Mouse (Mus musculus): ENCODE data around the gene Ppp6r2. TPM values are rescaled to one million over a fixed set of nuclear protein-coding genes. Genes with fewer than 3 reads are reported as not detected.

The Ppp6r2 gene
- polyA plus RNA-seq, 1 experiment = 299 TPM

- TF ChIP-seq POLR2A (IDR thresholded peaks at IDR 0.05; ENCODE audit: control insufficient read depth, extremely low read depth, insufficient read depth, low read length, poor library complexity) (peak; percentile 63; the same call in 1 of the 2 replicates), CTCF (IDR thresholded peaks at IDR 0.05; ENCODE audit: borderline replicate concordance, control insufficient read depth, extremely low read depth, insufficient read depth, low read length, poor library complexity) (no peak)
- 1% methylated on average over 25 of the region's 25 CpGs for WGBS
- H3K4me3 ChIP-seq (ENCODE audit: control insufficient read depth, insufficient read depth, low read length) = peak overlapping the region; percentile 71
- H3K4me1 ChIP-seq (replicated peaks; ENCODE audit: control insufficient read depth, insufficient read depth, low read length) = peaks cover 14% of the 10 kb centered on the region
- no peaks in the 10 kb centered on the region for H3K27me3 ChIP-seq (ENCODE audit: control insufficient read depth, insufficient read depth, low read length)
- no peaks in the 10 kb centered on the region for H3K36me3 ChIP-seq (ENCODE audit: control insufficient read depth, insufficient read depth, low read length)
- H3K27ac ChIP-seq (ENCODE audit: control insufficient read depth, insufficient read depth, low read length) = peak overlapping the region; percentile 69
- peak; percentile 92 for DNase-seq
These were observed 15.6 kb upstream of the Ppp6r2 start for GRCm38 (mm10) chr15:89195690-89196312.

- peak; percentile 97 for DNase-seq
- WGBS = under 1% methylated on average over 38 of the region's 38 CpGs
- peak within 1 kb of the TSS; percentile 69 for H3K27ac ChIP-seq (ENCODE audit: control insufficient read depth, insufficient read depth, low read length)
- peaks cover 14% of the 10 kb centered on the region for H3K4me1 ChIP-seq (replicated peaks; ENCODE audit: control insufficient read depth, insufficient read depth, low read length)
- TF ChIP-seq POLR2A (IDR thresholded peaks at IDR 0.05; ENCODE audit: control insufficient read depth, extremely low read depth, insufficient read depth, low read length, poor library complexity) (no peak), CTCF (IDR thresholded peaks at IDR 0.05; ENCODE audit: borderline replicate concordance, control insufficient read depth, extremely low read depth, insufficient read depth, low read length, poor library complexity) (peak; percentile 94)
- H3K4me3 ChIP-seq (ENCODE audit: control insufficient read depth, insufficient read depth, low read length) = peak within 1 kb of the TSS; percentile 71
- H3K27me3 ChIP-seq (ENCODE audit: control insufficient read depth, insufficient read depth, low read length) = no peaks in the 10 kb centered on the region
- H3K36me3 ChIP-seq (ENCODE audit: control insufficient read depth, insufficient read depth, low read length) = no peaks in the 10 kb centered on the region
These were observed 15.0 kb upstream of the Ppp6r2 start, which contains the start of gene Dennd6b for GRCm38 (mm10) chr15:89196313-89196706. TSS of gene Dennd6b (minus strand) at chr15:89196496.

GRCm38 (mm10) chr15:89197056-89197455 is 14.3 kb upstream of the Ppp6r2 start:
- Histone ChIP-seq H3K4me3 (ENCODE audit: control insufficient read depth, insufficient read depth, low read length) (no peak overlapping the region), H3K4me1 (replicated peaks; ENCODE audit: control insufficient read depth, insufficient read depth, low read length) (peaks cover 14% of the 10 kb centered on the region), H3K27me3 (ENCODE audit: control insufficient read depth, insufficient read depth, low read length) (no peaks in the 10 kb centered on the region), H3K36me3 (ENCODE audit: control insufficient read depth, insufficient read depth, low read length) (no peaks in the 10 kb centered on the region), H3K27ac (ENCODE audit: control insufficient read depth, insufficient read depth, low read length) (peak overlapping the region; percentile 3; the same call in 1 of the 2 replicates)
- no peak for DNase-seq
- WGBS = 84% methylated on average over 15 of the region's 15 CpGs
- TF ChIP-seq POLR2A (IDR thresholded peaks at IDR 0.05; ENCODE audit: control insufficient read depth, extremely low read depth, insufficient read depth, low read length, poor library complexity) (no peak), CTCF (IDR thresholded peaks at IDR 0.05; ENCODE audit: borderline replicate concordance, control insufficient read depth, extremely low read depth, insufficient read depth, low read length, poor library complexity) (no peak)

GRCm38 (mm10) chr15:89207457-89207856 is 3.9 kb upstream of the Ppp6r2 start:
- peaks cover 8% of the 10 kb centered on the region for H3K4me1 ChIP-seq (replicated peaks; ENCODE audit: control insufficient read depth, insufficient read depth, low read length)
- WGBS = 93% methylated on average over 4 of the region's 4 CpGs
- H3K4me3 ChIP-seq (ENCODE audit: control insufficient read depth, insufficient read depth, low read length) = no peak overlapping the region
- no peak for DNase-seq
- no peak overlapping the region for H3K27ac ChIP-seq (ENCODE audit: control insufficient read depth, insufficient read depth, low read length)
- no peaks in the 10 kb centered on the region for H3K36me3 ChIP-seq (ENCODE audit: control insufficient read depth, insufficient read depth, low read length)
- TF ChIP-seq POLR2A (IDR thresholded peaks at IDR 0.05; ENCODE audit: control insufficient read depth, extremely low read depth, insufficient read depth, low read length, poor library complexity) (no peak), CTCF (IDR thresholded peaks at IDR 0.05; ENCODE audit: borderline replicate concordance, control insufficient read depth, extremely low read depth, insufficient read depth, low read length, poor library complexity) (no peak)
- H3K27me3 ChIP-seq (ENCODE audit: control insufficient read depth, insufficient read depth, low read length) = no peaks in the 10 kb centered on the region

- H3K27ac ChIP-seq (ENCODE audit: control insufficient read depth, insufficient read depth, low read length) = peak overlapping the region; percentile 61; the same call in 1 of the 2 replicates
- peak; percentile 85 for DNase-seq
- TF ChIP-seq CTCF (IDR thresholded peaks at IDR 0.05; ENCODE audit: borderline replicate concordance, control insufficient read depth, extremely low read depth, insufficient read depth, low read length, poor library complexity) (no peak), POLR2A (IDR thresholded peaks at IDR 0.05; ENCODE audit: control insufficient read depth, extremely low read depth, insufficient read depth, low read length, poor library complexity) (no peak)
- no peaks in the 10 kb centered on the region for H3K36me3 ChIP-seq (ENCODE audit: control insufficient read depth, insufficient read depth, low read length)
- peaks cover 14% of the 10 kb centered on the region for H3K4me1 ChIP-seq (replicated peaks; ENCODE audit: control insufficient read depth, insufficient read depth, low read length)
- no peaks in the 10 kb centered on the region for H3K27me3 ChIP-seq (ENCODE audit: control insufficient read depth, insufficient read depth, low read length)
- H3K4me3 ChIP-seq (ENCODE audit: control insufficient read depth, insufficient read depth, low read length) = peak overlapping the region; percentile 60
- WGBS = 8% methylated on average over 22 of the region's 22 CpGs
These were observed 1.2 kb upstream of the Ppp6r2 start for GRCm38 (mm10) chr15:89209886-89210761.

- WGBS = 18% methylated on average over 35 of the region's 35 CpGs
- H3K27ac ChIP-seq (ENCODE audit: control insufficient read depth, insufficient read depth, low read length) = no peak overlapping the region
- no peak for TF ChIP-seq CTCF (IDR thresholded peaks at IDR 0.05; ENCODE audit: borderline replicate concordance, control insufficient read depth, extremely low read depth, insufficient read depth, low read length, poor library complexity)
- TF ChIP-seq POLR2A (IDR thresholded peaks at IDR 0.05; ENCODE audit: control insufficient read depth, extremely low read depth, insufficient read depth, low read length, poor library complexity) = no peak
- no peaks in the 10 kb centered on the region for H3K27me3 ChIP-seq (ENCODE audit: control insufficient read depth, insufficient read depth, low read length)
- H3K4me3 ChIP-seq (ENCODE audit: control insufficient read depth, insufficient read depth, low read length) = peak overlapping the region; percentile 93
- H3K36me3 ChIP-seq (ENCODE audit: control insufficient read depth, insufficient read depth, low read length) = peaks cover 3% of the 10 kb centered on the region; the same call in 1 of the 2 replicates
- peaks cover 14% of the 10 kb centered on the region for H3K4me1 ChIP-seq (replicated peaks; ENCODE audit: control insufficient read depth, insufficient read depth, low read length)
- peak; percentile 14 for DNase-seq
These were observed 536 bp downstream of the Ppp6r2 start for GRCm38 (mm10) chr15:89211716-89212461.

Data from thymus, adult 2 months (tissue).